Mouse (Mus musculus) forebrain, embryonic 14.5 days (tissue): ENCODE measurements around the gene Selenoi. TPM values are rescaled to one million over a fixed set of nuclear protein-coding genes. Genes with fewer than 3 reads are reported as not detected.

ENCODE experiments used
- ATAC-seq: fragments of 200-750 bp; cut with Nextera tagmentation; 2 replicates; pipeline ENCODE4 v1.8.0; 2017; ENCODE audit warnings: mild to moderate bottlenecking, moderate library complexity
- DNase-seq: peaks from one replicate; pipeline ENCODE4 v3.0.0-alpha.2; 2015; ENCODE audit warnings: low spot score
- H3K27ac ChIP-seq: fragments of 300-500 bp; sonication (generic); 2 replicates; pipeline ENCODE4 v1.5.1; 2014; ENCODE audit warnings: low read depth, mild to moderate bottlenecking, control low read depth, low read length, moderate library complexity
- H3K27me3 ChIP-seq: fragments of 300-500 bp; sonication (generic); replicated peaks from 2 replicates; pipeline ENCODE4 v1.6.1; 2014; ENCODE audit warnings: low read length, control low read depth, mixed read lengths; ENCODE audit not compliant: control insufficient read depth, insufficient read depth
- H3K36me3 ChIP-seq: fragments of 300-500 bp; sonication (generic); 2 replicates; pipeline ENCODE4 v1.6.1; 2014; ENCODE audit warnings: low read length, control low read depth; ENCODE audit not compliant: control insufficient read depth, insufficient read depth
- H3K4me1 ChIP-seq: fragments of 300-500 bp; sonication (generic); 2 replicates; pipeline ENCODE4 v1.6.1; 2014; ENCODE audit warnings: antibody characterized with exemption, low read length, control low read depth; ENCODE audit not compliant: control insufficient read depth, insufficient read depth
- H3K4me2 ChIP-seq: fragments of 300-500 bp; sonication (generic); 2 replicates; pipeline ENCODE4 v1.6.1; 2014; ENCODE audit warnings: mild to moderate bottlenecking, control low read depth, low read length
- H3K4me3 ChIP-seq: fragments of 300-500 bp; sonication (generic); 2 replicates; pipeline ENCODE4 v1.5.1; 2014; ENCODE audit warnings: low read depth, low read length, control low read depth
- H3K9ac ChIP-seq: fragments of 300-500 bp; sonication (generic); 2 replicates; pipeline ENCODE4 v1.6.1; 2014; ENCODE audit warnings: mild to moderate bottlenecking, low read length, control low read depth, moderate library complexity
- H3K9me3 ChIP-seq: fragments of 300-500 bp; sonication (generic); replicated peaks from 2 replicates; pipeline ENCODE4 v1.6.1; 2016; ENCODE audit warnings: low read length, control low read depth, mixed read lengths; ENCODE audit not compliant: control insufficient read depth
- WGBS: fragments of 180-500 bp; shearing (Covaris S2); extraction: QIAGEN DNeasy Blood & Tissue Kit; methylation state at CpG from one replicate; pipeline ENCODE4 v1.1.7; 2014; 5-methylcytosine and 5-hydroxymethylcytosine counted together
- polyA plus RNA-seq: library from polyadenylated mRNA; unstranded; fragments of >200 nt; fragmentation: Nextera tagmentation; extraction: Ambion mirVana; gene quantifications from 2 replicates; pipeline ENCODE4 v1.2.1, GENCODE M21; 2014

The Selenoi gene
- polyA plus RNA-seq, 1 experiment from 2014 or later, result 24.2 TPM

- DNase-seq (no peak), ATAC-seq (no peak)
- Histone ChIP-seq H3K27ac (no peak overlapping the region), H3K27me3 (no peaks in the 10 kb centered on the region), H3K4me1 (no peaks in the 10 kb centered on the region), H3K9me3 (no peaks in the 10 kb centered on the region), H3K36me3 (no peaks in the 10 kb centered on the region), H3K4me2 (no peak overlapping the region), H3K4me3 (no peak overlapping the region), H3K9ac (no peak overlapping the region)
- WGBS, result 78% methylated on average over 3 of the region's 3 CpGs
Observed at GRCm38 (mm10) chr5:30278952-30279351, 46.6 kb downstream of the Selenoi start.

DNA sequence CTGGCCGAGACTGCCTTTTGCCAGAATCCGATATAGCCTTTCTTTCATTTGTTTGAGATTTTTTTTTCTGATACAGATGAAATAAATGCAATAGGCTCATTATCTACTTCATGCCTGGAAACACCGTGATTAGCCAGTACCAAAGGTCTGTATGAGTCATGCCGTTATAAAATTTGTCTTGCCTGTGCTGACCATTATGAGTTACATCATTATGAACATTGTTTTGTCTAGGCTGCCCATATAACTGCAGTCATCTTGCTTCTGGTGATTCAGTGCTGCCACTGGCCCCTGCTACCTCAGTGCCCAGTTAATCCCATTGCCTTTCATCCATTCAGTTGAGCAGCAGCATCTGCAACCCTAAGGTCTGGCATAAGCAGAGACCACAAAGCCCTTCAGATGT is 47.1 kb downstream of the Selenoi start:
- Histone ChIP-seq H3K4me2 (no peak overlapping the region), H3K36me3 (no peaks in the 10 kb centered on the region), H3K9ac (no peak overlapping the region), H3K27ac (no peak overlapping the region), H3K4me1 (no peaks in the 10 kb centered on the region), H3K27me3 (no peaks in the 10 kb centered on the region), H3K4me3 (no peak overlapping the region), H3K9me3 (no peaks in the 10 kb centered on the region)
- DNase-seq (no peak), ATAC-seq (no peak)
- WGBS, result 87% methylated on average over 4 of the region's 4 CpGs

GRCm38 (mm10) chr5:30280864-30281263 is 48.5 kb downstream of the Selenoi start:
- Histone ChIP-seq H3K36me3 (no peaks in the 10 kb centered on the region), H3K4me2 (peak overlapping the region; percentile 65), H3K27ac (no peak overlapping the region), H3K4me3 (peak overlapping the region; percentile 45), H3K9ac (peak overlapping the region; percentile 61; the same call in 1 of the 2 replicates), H3K9me3 (0 out of 2 replicates have a peak, but pooled peaks cover 7% of the 10 kb centered on the region), H3K27me3 (no peaks in the 10 kb centered on the region), H3K4me1 (no peaks in the 10 kb centered on the region)
- DNase-seq (no peak), ATAC-seq (no peak)
- WGBS, result 31% methylated on average over 9 of the region's 9 CpGs

- Histone ChIP-seq H3K9ac (peak within 1 kb of the TSS; percentile 61), H3K36me3 (no peaks in the 10 kb centered on the region), H3K4me1 (no peaks in the 10 kb centered on the region), H3K27ac (no peak within 1 kb of the TSS), H3K9me3 (0 out of 2 replicates have a peak, but pooled peaks cover 7% of the 10 kb centered on the region), H3K4me2 (peak within 1 kb of the TSS; percentile 65), H3K27me3 (no peaks in the 10 kb centered on the region), H3K4me3 (peak within 1 kb of the TSS; percentile 45)
- peak; percentile 96 for ATAC-seq
- DNase-seq, result peak; percentile 83
- WGBS, result 2% methylated on average over 23 of the region's 26 CpGs
Observed at GRCm38 (mm10) chr5:30281291-30281732, 48.9 kb downstream of the Selenoi start, which contains the start of gene Drc1. Drc1 (plus strand) TSS chr5:30281388.

- Histone ChIP-seq H3K4me2 (no peak overlapping the region), H3K9me3 (0 out of 2 replicates have a peak, but pooled peaks cover 7% of the 10 kb centered on the region), H3K27me3 (no peaks in the 10 kb centered on the region), H3K36me3 (no peaks in the 10 kb centered on the region), H3K9ac (no peak overlapping the region), H3K27ac (no peak overlapping the region), H3K4me3 (no peak overlapping the region), H3K4me1 (no peaks in the 10 kb centered on the region)
- no peak for ATAC-seq
- WGBS, result 87% methylated on average over 10 of the region's 10 CpGs
- DNase-seq, result no peak
Observed at GRCm38 (mm10) chr5:30285944-30286799, 53.8 kb downstream of the Selenoi start.

GRCm38 (mm10) chr5:30287106-30287882 is 54.9 kb downstream of the Selenoi start:
- WGBS, result 76% methylated on average over 9 of the region's 9 CpGs
- ATAC-seq (no peak), DNase-seq (no peak)
- Histone ChIP-seq H3K4me3 (no peak overlapping the region), H3K27ac (no peak overlapping the region), H3K9ac (no peak overlapping the region), H3K9me3 (0 out of 2 replicates have a peak, but pooled peaks cover 7% of the 10 kb centered on the region), H3K27me3 (no peaks in the 10 kb centered on the region), H3K36me3 (no peaks in the 10 kb centered on the region), H3K4me1 (no peaks in the 10 kb centered on the region), H3K4me2 (no peak overlapping the region)

Other genes with a start within 250 kb of the Selenoi start
- gene Il6, start 219.5 kb upstream of the Selenoi start, polyA plus RNA-seq, result not detected in 2 replicates
- gene Tyms, start 159.0 kb upstream of the Selenoi start, polyA plus RNA-seq, result 117 and 142 TPM in 2 replicates
- gene Garem2, start 127.4 kb upstream of the Selenoi start, polyA plus RNA-seq, result 11.3 and 12.7 TPM in 2 replicates
- 4.6 and 7.1 TPM in 2 replicates for gene 3110082J24Rik, start 126.5 kb upstream of the Selenoi start, polyA plus RNA-seq
- gene Hadha, start 77.4 kb upstream of the Selenoi start, polyA plus RNA-seq, result 64.9 and 65.8 TPM in 2 replicates
- 75.6 and 80.9 TPM in 2 replicates for gene Hadhb, start 77.3 kb upstream of the Selenoi start, polyA plus RNA-seq
- gene Adgrf3, start 26.9 kb upstream of the Selenoi start, polyA plus RNA-seq, result not detected in 2 replicates
- 3.9 and 5.7 TPM in 2 replicates for gene Drc1, start 48.8 kb downstream of the Selenoi start, polyA plus RNA-seq
- gene Otof, start 229.4 kb downstream of the Selenoi start, polyA plus RNA-seq, result 0.55 and 0.91 TPM in 2 replicates
- gene 1700001C02Rik, start 233.5 kb downstream of the Selenoi start, polyA plus RNA-seq, result 1.4 and 1.9 TPM in 2 replicates